Mouse (Mus musculus) liver, embryonic 13.5 days (tissue): ENCODE measurements around the gene Kctd20. TPM values are rescaled to one million over a fixed set of nuclear protein-coding genes. Genes with fewer than 3 reads are reported as not detected.
"Not testable (repeated sequence)": the region's sequence is repeated elsewhere in the genome, so short reads cannot be mapped to it uniquely, and the experiment has no call there.

Experiments used
- ATAC-seq: fragments of 200-750 bp; cut with Nextera tagmentation; 2 replicates; pipeline ENCODE4 v1.8.0; 2017; ENCODE audit warnings: low read depth, mild to moderate bottlenecking, moderate number of reproducible peaks, moderate library complexity
- DNase-seq: peaks from one replicate; pipeline ENCODE4 v3.0.0; 2022
- H3K27ac ChIP-seq: fragments of 300-500 bp; sonication (generic); 2 replicates; pipeline ENCODE4 v1.5.1; 2015; ENCODE audit warnings: moderate library complexity, mild to moderate bottlenecking, inconsistent platforms
- H3K27me3 ChIP-seq: fragments of 300-500 bp; sonication (generic); 2 replicates; pipeline ENCODE4 v1.6.1; 2015; ENCODE audit warnings: mild to moderate bottlenecking, inconsistent platforms
- H3K36me3 ChIP-seq: fragments of 300-500 bp; sonication (generic); 2 replicates; pipeline ENCODE4 v1.6.1; 2015; ENCODE audit warnings: mild to moderate bottlenecking, inconsistent platforms
- H3K4me1 ChIP-seq: fragments of 300-500 bp; sonication (generic); replicated peaks from 2 replicates; pipeline ENCODE4 v1.6.1; 2015; ENCODE audit warnings: inconsistent platforms
- H3K4me2 ChIP-seq: fragments of 300-500 bp; sonication (generic); 2 replicates; pipeline ENCODE4 v1.6.1; 2015; ENCODE audit warnings: inconsistent platforms, mild to moderate bottlenecking, moderate library complexity
- H3K4me3 ChIP-seq: fragments of 300-500 bp; sonication (generic); replicated peaks from 2 replicates; pipeline ENCODE4 v1.5.1; 2015; ENCODE audit warnings: mild to moderate bottlenecking, inconsistent platforms
- H3K9ac ChIP-seq: fragments of 300-500 bp; sonication (generic); 2 replicates; pipeline ENCODE4 v1.6.1; 2015; ENCODE audit warnings: mild to moderate bottlenecking, inconsistent platforms
- H3K9me3 ChIP-seq: fragments of 300-500 bp; sonication (generic); replicated peaks from 2 replicates; pipeline ENCODE4 v1.6.1; 2016; ENCODE audit warnings: inconsistent platforms
- WGBS: fragments of 180-500 bp; shearing (Covaris S2); methylation state at CpG from one replicate; pipeline ENCODE4 v1.1.7; 2015; ENCODE audit not compliant: insufficient replicate concordance; 5-methylcytosine and 5-hydroxymethylcytosine counted together
- polyA plus RNA-seq: library from polyadenylated mRNA; unstranded; fragments of >200 nt; fragmentation: Nextera tagmentation; extraction: Ambion mirVana; gene quantifications from 2 replicates; pipeline ENCODE4 v1.2.1, GENCODE M21; 2015

Kctd20 gene
- polyA plus RNA-seq, 1 experiment from 2014 or later = 65.8 TPM

- Histone ChIP-seq H3K4me3 (no peak overlapping the region), H3K9ac (no peak overlapping the region), H3K36me3 (peaks cover 83% of the 10 kb centered on the region), H3K9me3 (no peaks in the 10 kb centered on the region), H3K27ac (no peak overlapping the region), H3K4me1 (peaks cover 4% of the 10 kb centered on the region; the same call in 1 of the 2 replicates), H3K4me2 (no peak overlapping the region), H3K27me3 (no peaks in the 10 kb centered on the region)
- ATAC-seq = peak; percentile 47; the same call in 1 of the 2 replicates
- DNase-seq = peak; percentile 45
- 44% methylated on average over 4 of the region's 4 CpGs for whole genome bisulfite sequencing
Measured at GRCm38 (mm10) chr17:28987713-28988112, 36.0 kb downstream of the Kctd20 start.

DNA sequence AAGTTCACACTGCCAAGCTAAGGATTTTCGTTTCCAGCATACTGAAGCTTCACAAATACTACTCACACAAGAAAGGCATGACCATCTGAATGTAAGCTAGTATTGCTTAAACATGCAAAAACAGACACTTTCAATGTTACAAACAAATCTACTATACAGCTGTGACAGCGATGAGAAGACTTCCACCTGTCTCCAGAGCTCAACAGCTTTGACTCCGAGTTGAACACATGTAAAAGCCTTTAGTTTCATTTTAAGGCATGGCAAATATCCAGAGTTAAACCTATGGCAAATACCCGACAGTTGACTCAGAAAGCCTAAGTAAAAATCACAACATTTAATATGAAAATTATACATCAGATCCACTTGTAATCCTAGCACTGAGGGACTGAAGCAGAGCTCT is 36.5 kb downstream of the Kctd20 start:
- no peak for DNase-seq
- no peak overlapping the region for H3K27ac ChIP-seq
- H3K36me3 ChIP-seq = peaks cover 79% of the 10 kb centered on the region
- no peaks in the 10 kb centered on the region for H3K27me3 ChIP-seq
- no peaks in the 10 kb centered on the region for H3K9me3 ChIP-seq
- H3K4me2 ChIP-seq = no peak overlapping the region
- ATAC-seq = no peak
- H3K9ac ChIP-seq = no peak overlapping the region
- H3K4me3 ChIP-seq = no peak overlapping the region
- 85% methylated on average over 4 of the region's 4 CpGs for WGBS
- H3K4me1 ChIP-seq = no peaks in the 10 kb centered on the region

GRCm38 (mm10) chr17:28988996-28989395 is 37.2 kb downstream of the Kctd20 start:
- Histone ChIP-seq H3K4me2 (no peak overlapping the region), H3K27me3 (no peaks in the 10 kb centered on the region), H3K4me3 (no peak overlapping the region), H3K9me3 (no peaks in the 10 kb centered on the region), H3K27ac (no peak overlapping the region; the same call in 1 of the 2 replicates), H3K9ac (no peak overlapping the region), H3K4me1 (no peaks in the 10 kb centered on the region), H3K36me3 (peaks cover 73% of the 10 kb centered on the region)
- no peak for DNase-seq
- ATAC-seq = no peak
- 85% methylated on average over 3 of the region's 3 CpGs for WGBS

DNA sequence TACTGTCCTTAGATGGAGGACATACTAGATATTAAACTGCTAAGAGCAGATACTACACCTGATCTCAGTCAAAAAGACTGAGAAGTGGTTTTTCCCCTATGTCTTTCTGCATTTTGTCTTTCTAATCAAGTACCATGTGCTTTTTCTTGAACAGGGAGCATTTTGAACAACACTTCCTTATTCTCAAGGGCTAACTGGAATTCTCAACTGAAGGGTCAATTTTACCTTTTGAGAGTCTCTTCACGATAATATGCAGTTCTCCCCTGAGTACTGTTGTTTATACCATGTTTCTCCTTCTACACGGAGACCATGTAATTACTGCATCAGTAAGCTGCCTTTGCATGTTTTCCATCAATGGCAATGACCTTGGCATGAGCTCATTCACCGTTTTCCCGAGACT is 38.3 kb downstream of the Kctd20 start:
- Histone ChIP-seq H3K27me3 (no peaks in the 10 kb centered on the region), H3K4me3 (no peak overlapping the region), H3K9ac (no peak overlapping the region), H3K27ac (no peak overlapping the region), H3K36me3 (peaks cover 70% of the 10 kb centered on the region), H3K4me2 (no peak overlapping the region), H3K9me3 (no peaks in the 10 kb centered on the region), H3K4me1 (no peaks in the 10 kb centered on the region)
- 72% methylated on average over 4 of the region's 4 CpGs for WGBS
- no peak for DNase-seq
- ATAC-seq = no peak

- H3K27me3 ChIP-seq = no peaks in the 10 kb centered on the region
- H3K27ac ChIP-seq = no peak overlapping the region
- no peaks in the 10 kb centered on the region for H3K4me1 ChIP-seq
- WGBS = 68% methylated on average over 9 of the region's 9 CpGs
- peaks cover 65% of the 10 kb centered on the region for H3K36me3 ChIP-seq
- no peak overlapping the region for H3K4me2 ChIP-seq
- no peaks in the 10 kb centered on the region for H3K9me3 ChIP-seq
- no peak overlapping the region for H3K9ac ChIP-seq
- H3K4me3 ChIP-seq = no peak overlapping the region
- DNase-seq = no peak
- ATAC-seq = no peak
Measured at GRCm38 (mm10) chr17:28991286-28991685, 39.5 kb downstream of the Kctd20 start.

DNA sequence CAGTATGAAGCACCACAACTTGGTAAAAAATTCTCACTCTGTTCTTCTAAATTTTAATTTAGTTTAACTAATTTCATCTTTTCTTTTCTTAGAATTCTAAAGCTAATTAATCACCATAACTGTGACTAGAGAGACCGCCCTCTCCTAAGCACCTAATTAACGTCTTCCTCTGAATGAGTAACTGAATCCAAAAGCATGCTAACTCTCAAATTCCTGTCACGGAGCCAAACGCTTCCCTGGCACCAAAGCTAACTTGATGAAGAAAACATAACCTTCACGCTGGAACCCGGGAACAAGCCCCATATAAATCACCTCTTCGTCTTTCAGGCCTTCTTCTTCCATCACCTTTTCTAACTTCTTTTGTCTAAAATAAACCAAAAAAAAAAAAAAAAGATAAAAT is 40.4 kb downstream of the Kctd20 start:
- no peak for ATAC-seq

DNA sequence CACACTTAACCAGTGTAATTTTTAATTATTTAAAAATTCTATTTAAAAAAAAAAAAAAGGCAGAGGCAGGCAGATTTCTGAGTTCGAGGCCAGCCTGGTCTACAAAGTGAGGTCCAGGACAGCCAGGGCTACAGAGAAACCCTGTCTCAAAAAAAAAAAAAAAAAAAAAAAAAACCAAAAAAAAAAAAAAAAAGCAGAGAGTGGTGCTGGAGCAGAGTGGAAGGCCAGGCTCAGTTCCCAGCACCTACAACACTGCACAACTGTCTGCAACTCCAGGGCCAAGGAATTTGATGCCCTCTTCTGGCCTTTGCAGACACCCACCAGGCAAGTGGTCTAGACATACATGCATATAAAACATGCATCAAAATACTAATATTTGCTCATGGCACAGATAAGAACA is 41.3 kb downstream of the Kctd20 start:
- 78% methylated on average over 1 of the region's 1 CpGs for WGBS
- H3K9ac ChIP-seq, DNase-seq, H3K4me1 ChIP-seq, H3K4me3 ChIP-seq, ATAC-seq, H3K27ac ChIP-seq, H3K27me3 ChIP-seq, H3K4me2 ChIP-seq, H3K9me3 ChIP-seq: not testable (repeated sequence)
- H3K36me3 ChIP-seq = peaks cover 63% of the 10 kb centered on the region

More for the DNA sequence above, 40.4 kb downstream of the Kctd20 start:
- Histone ChIP-seq H3K9ac (no peak overlapping the region), H3K4me1 (no peaks in the 10 kb centered on the region), H3K27ac (peak overlapping the region; percentile 50; the same call in 1 of the 2 replicates), H3K4me2 (no peak overlapping the region), H3K4me3 (no peak overlapping the region), H3K36me3 (peaks cover 63% of the 10 kb centered on the region), H3K27me3 (no peaks in the 10 kb centered on the region), H3K9me3 (no peaks in the 10 kb centered on the region)
- DNase-seq = no peak
- 86% methylated on average over 7 of the region's 7 CpGs for WGBS

- H3K36me3 ChIP-seq = peaks cover 65% of the 10 kb centered on the region
- no peaks in the 10 kb centered on the region for H3K27me3 ChIP-seq
- H3K9me3 ChIP-seq = no peaks in the 10 kb centered on the region
- no peak overlapping the region for H3K9ac ChIP-seq
- ATAC-seq = no peak
- no peak for DNase-seq
- H3K4me1 ChIP-seq = no peaks in the 10 kb centered on the region
- H3K4me2 ChIP-seq = no peak overlapping the region
- no peak overlapping the region for H3K27ac ChIP-seq
- H3K4me3 ChIP-seq = no peak overlapping the region
- 89% methylated on average over 4 of the region's 4 CpGs for WGBS
Measured at GRCm38 (mm10) chr17:28994615-28995014, 42.9 kb downstream of the Kctd20 start.

- H3K27me3 ChIP-seq = no peaks in the 10 kb centered on the region
- DNase-seq = no peak
- 66% methylated on average over 6 of the region's 6 CpGs for WGBS
Measured at GRCm38 (mm10) chr17:29000465-29000864, 48.7 kb downstream of the Kctd20 start.

GRCm38 (mm10) chr17:29003740-29004139 is 52.0 kb downstream of the Kctd20 start:
- Histone ChIP-seq H3K9me3 (no peaks in the 10 kb centered on the region), H3K4me1 (peaks cover 45% of the 10 kb centered on the region), H3K4me3 (no peak overlapping the region), H3K4me2 (0 out of 2 replicates have a peak overlapping the region, but pooled peaks have one; percentile 5), H3K27ac (no peak overlapping the region), H3K27me3 (no peaks in the 10 kb centered on the region), H3K9ac (peak overlapping the region; percentile 29; the same call in 1 of the 2 replicates), H3K36me3 (peaks cover 20% of the 10 kb centered on the region)
- WGBS = 14% methylated on average over 1 of the region's 1 CpGs
- no peak for ATAC-seq
- no peak for DNase-seq

More at GRCm38 (mm10) chr17:29000465-29000864, 48.7 kb downstream of the Kctd20 start:
- H3K36me3 ChIP-seq = peaks cover 44% of the 10 kb centered on the region
- no peak overlapping the region for H3K4me3 ChIP-seq
- no peak overlapping the region for H3K9ac ChIP-seq
- no peak overlapping the region for H3K27ac ChIP-seq
- ATAC-seq = no peak
- no peak overlapping the region for H3K4me2 ChIP-seq
- H3K9me3 ChIP-seq = no peaks in the 10 kb centered on the region
- H3K4me1 ChIP-seq = peaks cover 24% of the 10 kb centered on the region

DNA sequence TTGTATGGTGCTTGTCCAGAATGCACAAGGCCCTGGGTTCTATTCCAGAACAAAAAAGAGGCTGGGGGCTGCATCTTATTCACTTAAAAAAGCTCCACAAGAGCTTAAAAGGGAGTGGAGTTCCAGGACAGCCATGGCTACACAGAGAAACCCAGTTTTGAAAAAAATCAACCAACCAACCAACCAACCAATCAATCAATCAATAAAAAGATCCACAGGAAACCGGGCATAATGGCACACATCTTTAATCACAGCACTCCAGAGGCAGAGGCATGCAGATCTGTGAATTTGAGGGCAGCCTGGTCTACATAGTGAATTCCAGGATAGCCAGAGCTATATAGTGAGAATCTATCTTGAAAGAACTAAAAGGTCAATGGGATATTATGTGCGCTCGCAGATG is 53.3 kb downstream of the Kctd20 start:
- Histone ChIP-seq H3K36me3 (peaks cover 8% of the 10 kb centered on the region), H3K4me3 (no peak overlapping the region), H3K9me3 (no peaks in the 10 kb centered on the region), H3K4me2 (peak overlapping the region; percentile 98; the same call in 1 of the 2 replicates), H3K9ac (0 out of 2 replicates have a peak overlapping the region, but pooled peaks have one; percentile 13), H3K27ac (no peak overlapping the region), H3K27me3 (no peaks in the 10 kb centered on the region), H3K4me1 (peaks cover 45% of the 10 kb centered on the region)
- no peak for ATAC-seq
- DNase-seq = no peak
- WGBS = 86% methylated on average over 3 of the region's 3 CpGs

GRCm38 (mm10) chr17:29006812-29007211 is 55.1 kb downstream of the Kctd20 start:
- H3K4me1 ChIP-seq = peaks cover 45% of the 10 kb centered on the region
- peak overlapping the region; percentile 96 for H3K9ac ChIP-seq
- peak overlapping the region; percentile 98 for H3K4me2 ChIP-seq
- peak overlapping the region; percentile 97 for H3K4me3 ChIP-seq
- DNase-seq (peak; percentile 31), ATAC-seq (no peak)
- H3K9me3 ChIP-seq = no peaks in the 10 kb centered on the region
- under 1% methylated on average over 7 of the region's 7 CpGs for WGBS
- H3K27ac ChIP-seq = peak overlapping the region; percentile 92
- no peaks in the 10 kb centered on the region for H3K27me3 ChIP-seq
- no peaks in the 10 kb centered on the region for H3K36me3 ChIP-seq
